Mouse (Mus musculus): Measurements from ENCODE around the gene Mecr. TPM values are rescaled to one million over a fixed set of nuclear protein-coding genes. Genes with fewer than 3 reads are reported as not detected.

Gene Mecr
- polyA plus RNA-seq, 1 experiment from 2014 or later: 36.1 TPM

DNA sequence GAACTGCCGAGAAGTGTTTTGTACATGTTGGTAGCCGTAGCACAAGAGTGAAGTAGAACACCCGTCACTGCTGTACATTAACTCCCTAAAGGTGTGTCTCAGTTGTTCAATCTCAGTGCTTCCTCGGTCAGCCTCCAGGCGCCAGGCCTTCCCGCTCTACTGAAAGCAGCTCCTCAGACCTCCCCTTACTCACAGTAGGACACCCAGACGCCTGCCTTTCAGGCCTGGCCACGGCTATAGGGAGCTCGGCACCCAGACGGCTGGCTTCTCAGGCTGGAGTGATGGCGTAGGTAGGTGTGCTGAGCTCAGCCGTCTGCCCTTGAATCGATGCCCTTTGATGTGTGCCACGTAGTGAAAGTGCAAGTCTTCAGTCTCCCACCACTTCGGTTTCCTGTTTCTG, 57.8 kb downstream of the Mecr start:
- Histone ChIP-seq H3K9me3 (no peaks in the 10 kb centered on the region), H3K4me2 (no peak overlapping the region), H3K36me3 (peaks cover 81% of the 10 kb centered on the region), H3K4me1 (replicated peaks) (no peaks in the 10 kb centered on the region), H3K27me3 (no peaks in the 10 kb centered on the region), H3K27ac (replicated peaks) (no peak overlapping the region), H3K4me3 (no peak overlapping the region), H3K9ac (no peak overlapping the region)
- no peak for ATAC-seq (ENCODE audit: low read depth)
- 92% methylated on average over 15 of the region's 15 CpGs for WGBS

DNA sequence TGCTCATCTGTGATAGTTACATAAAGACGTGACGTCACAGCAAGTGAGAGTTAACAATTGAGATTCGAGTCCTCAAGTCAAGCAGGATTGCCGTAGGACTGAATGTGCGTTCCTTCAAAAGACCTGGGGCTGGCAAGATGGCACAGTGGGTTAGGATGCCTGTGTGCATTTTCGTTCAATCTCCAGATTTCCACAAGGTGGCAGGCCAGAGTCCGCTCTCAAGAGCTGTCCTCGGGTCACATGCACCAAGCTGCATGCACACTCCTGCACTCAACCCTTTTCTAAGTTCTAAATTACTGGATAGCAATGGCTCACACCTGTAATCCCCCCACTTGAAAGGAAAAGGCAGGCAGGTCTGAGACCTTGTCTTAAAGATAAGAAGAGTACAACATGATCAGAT, 61.2 kb downstream of the Mecr start:
- Histone ChIP-seq H3K36me3 (peaks cover 60% of the 10 kb centered on the region), H3K4me1 (replicated peaks) (peaks cover 1% of the 10 kb centered on the region), H3K9ac (no peak overlapping the region), H3K9me3 (no peaks in the 10 kb centered on the region), H3K4me2 (no peak overlapping the region), H3K4me3 (no peak overlapping the region), H3K27ac (replicated peaks) (no peak overlapping the region), H3K27me3 (no peaks in the 10 kb centered on the region)
- ATAC-seq (ENCODE audit: low read depth): no peak; the same call in 1 of the 2 replicates
- 64% methylated on average over 8 of the region's 8 CpGs for WGBS

DNA sequence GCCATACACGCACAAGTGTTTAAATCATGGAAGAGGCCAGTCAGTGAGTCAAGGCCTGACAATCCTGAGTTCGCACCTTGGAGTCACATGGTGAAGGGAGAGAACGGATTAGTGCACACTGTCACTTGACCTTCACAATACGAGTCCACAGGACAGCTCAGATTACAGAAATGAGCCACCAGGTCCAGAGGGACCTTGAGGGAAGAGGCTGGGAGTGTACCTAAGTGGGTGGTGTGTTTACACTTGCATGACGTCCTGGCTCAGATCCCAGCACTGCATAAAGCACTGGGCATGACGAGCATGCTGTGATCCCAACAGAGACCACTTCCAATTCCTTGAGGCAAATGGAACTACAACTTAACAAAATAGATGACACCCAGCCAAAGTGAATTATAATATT, 63.2 kb downstream of the Mecr start:
- Histone ChIP-seq H3K9ac (no peak overlapping the region), H3K4me2 (no peak overlapping the region), H3K27ac (replicated peaks) (no peak overlapping the region), H3K9me3 (no peaks in the 10 kb centered on the region), H3K36me3 (peaks cover 41% of the 10 kb centered on the region), H3K4me1 (replicated peaks) (peaks cover 18% of the 10 kb centered on the region), H3K27me3 (peaks cover 3% of the 10 kb centered on the region; the same call in 1 of the 2 replicates), H3K4me3 (no peak overlapping the region)
- 77% methylated on average over 6 of the region's 6 CpGs for WGBS
- no peak for ATAC-seq (ENCODE audit: low read depth)

DNA sequence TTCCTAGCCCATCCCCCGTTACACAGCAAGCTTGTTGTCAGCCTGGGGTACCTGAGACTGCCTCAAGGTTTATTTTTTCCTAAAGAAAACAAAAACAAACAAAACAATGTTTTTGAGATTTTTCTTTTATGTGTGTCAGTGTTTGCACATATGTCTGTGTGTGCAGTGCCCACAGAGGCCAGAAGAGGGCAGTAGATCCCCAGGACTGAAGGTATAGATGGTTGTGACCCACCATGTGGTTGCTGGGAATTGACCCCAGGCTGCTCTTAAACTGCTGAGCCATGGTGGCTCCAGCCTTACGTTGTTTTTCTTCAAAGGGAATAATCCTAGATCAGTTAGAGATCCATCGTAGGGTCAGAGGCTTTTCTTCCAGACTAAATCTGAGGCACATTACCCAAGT, 64.6 kb downstream of the Mecr start:
- Histone ChIP-seq H3K9ac (no peak overlapping the region), H3K9me3 (no peaks in the 10 kb centered on the region), H3K4me3 (no peak overlapping the region), H3K27ac (replicated peaks) (no peak overlapping the region), H3K4me2 (no peak overlapping the region), H3K4me1 (replicated peaks) (peaks cover 18% of the 10 kb centered on the region), H3K36me3 (peaks cover 27% of the 10 kb centered on the region), H3K27me3 (peaks cover 11% of the 10 kb centered on the region)
- WGBS: 88% methylated on average over 3 of the region's 3 CpGs
- no peak for ATAC-seq (ENCODE audit: low read depth)

DNA sequence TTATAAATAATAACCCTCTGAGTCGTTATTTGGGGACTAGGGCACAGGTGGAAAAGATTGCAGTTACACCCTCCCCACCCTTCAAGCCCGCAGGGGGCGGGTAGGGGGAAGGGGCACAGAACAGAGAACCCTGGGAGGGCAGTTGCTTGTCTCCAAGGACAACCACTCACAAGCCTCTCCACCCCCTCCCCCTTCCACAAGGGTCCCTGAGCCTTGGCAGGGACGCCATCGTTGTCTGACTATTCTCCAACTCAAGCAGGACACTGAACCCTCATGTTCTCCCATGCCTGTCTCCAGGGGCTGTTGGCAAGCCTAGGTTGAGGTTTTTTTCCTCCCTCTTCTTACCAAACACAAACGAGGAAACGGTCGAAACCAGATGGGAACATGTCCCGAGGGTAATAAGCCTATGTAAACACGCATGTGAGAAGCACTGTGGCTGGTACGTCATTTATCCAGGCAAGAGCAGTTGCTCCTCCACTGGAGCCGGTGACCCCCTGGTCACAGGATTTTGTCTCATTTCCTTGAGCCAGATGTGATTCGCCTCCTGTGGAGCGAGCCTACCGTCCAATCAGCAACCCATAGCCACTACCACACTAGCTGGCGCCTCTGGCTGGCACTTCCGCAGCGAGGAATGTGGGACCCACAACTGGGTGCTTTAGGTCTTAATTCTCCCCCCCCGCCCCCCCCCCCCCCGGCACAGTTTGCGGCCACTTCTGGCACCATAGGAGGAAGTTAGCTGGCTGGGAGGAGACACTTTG, 67.1 kb downstream of the Mecr start:
- H3K27me3 ChIP-seq: peaks cover 28% of the 10 kb centered on the region
- peaks cover 8% of the 10 kb centered on the region; the same call in 1 of the 2 replicates for H3K36me3 ChIP-seq
- H3K4me2 ChIP-seq: peak overlapping the region; percentile 31
- H3K4me1 ChIP-seq (replicated peaks): peaks cover 37% of the 10 kb centered on the region
- 0 out of 2 replicates have a peak overlapping the region, but pooled peaks have one; percentile 14 for H3K27ac ChIP-seq (replicated peaks)
- peak; percentile 34; the same call in 1 of the 2 replicates for ATAC-seq (ENCODE audit: low read depth)
- no peak overlapping the region; the same call in 1 of the 2 replicates for H3K9ac ChIP-seq
- 11% methylated on average over 20 of the region's 21 CpGs for WGBS
- no peak overlapping the region for H3K4me3 ChIP-seq
- no peaks in the 10 kb centered on the region for H3K9me3 ChIP-seq

DNA sequence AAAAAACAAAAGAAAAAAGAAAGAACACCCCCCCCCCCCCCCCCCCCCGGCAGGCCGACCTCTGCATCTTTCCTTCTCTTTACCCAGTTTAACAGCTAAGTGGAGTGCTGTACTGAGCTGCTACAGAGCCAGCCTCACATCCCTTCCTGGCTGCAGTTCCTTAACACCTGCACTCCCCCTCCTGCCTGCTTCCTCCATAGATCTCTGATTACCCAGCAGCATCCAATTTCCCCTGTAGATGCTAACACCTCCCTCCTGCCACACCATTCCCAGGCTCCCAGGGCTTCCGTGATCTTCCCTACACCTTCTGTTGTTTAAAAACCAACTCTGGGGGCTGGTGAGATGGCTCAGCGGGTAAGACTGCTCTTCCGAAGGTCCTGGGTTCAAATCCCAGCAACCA, 68.3 kb downstream of the Mecr start:
- Histone ChIP-seq H3K9ac (no peak overlapping the region), H3K27me3 (peaks cover 39% of the 10 kb centered on the region), H3K36me3 (no peaks in the 10 kb centered on the region; the same call in 1 of the 2 replicates), H3K4me3 (no peak overlapping the region), H3K4me1 (replicated peaks) (peaks cover 49% of the 10 kb centered on the region), H3K9me3 (no peaks in the 10 kb centered on the region), H3K27ac (replicated peaks) (no peak overlapping the region), H3K4me2 (no peak overlapping the region)
- no peak for ATAC-seq (ENCODE audit: low read depth)
- 69% methylated on average over 3 of the region's 5 CpGs for WGBS

DNA sequence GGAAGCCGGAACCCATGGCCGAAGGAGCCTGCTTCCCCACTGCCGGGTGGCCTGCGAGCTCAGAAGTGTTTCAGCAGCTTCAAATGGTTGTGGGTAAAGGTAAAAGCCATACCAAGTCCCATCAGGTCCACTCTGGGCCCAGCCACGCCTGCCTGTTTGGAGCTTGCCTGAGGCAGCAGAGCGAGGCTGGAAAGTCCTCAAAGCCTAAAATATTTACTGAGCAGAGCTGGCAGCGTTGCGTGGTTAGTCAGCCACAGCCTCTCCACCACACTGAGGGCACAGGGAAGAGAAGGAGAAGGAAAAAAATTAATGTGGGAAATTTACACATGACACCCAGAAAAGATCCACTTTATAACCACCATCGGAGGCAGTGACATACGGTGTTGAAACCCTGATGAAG, 70.3 kb downstream of the Mecr start:
- ATAC-seq (ENCODE audit: low read depth): no peak
- Histone ChIP-seq H3K4me2 (no peak overlapping the region), H3K9me3 (no peaks in the 10 kb centered on the region), H3K27ac (replicated peaks) (no peak overlapping the region), H3K36me3 (no peaks in the 10 kb centered on the region), H3K4me1 (replicated peaks) (peaks cover 54% of the 10 kb centered on the region), H3K4me3 (no peak overlapping the region), H3K9ac (no peak overlapping the region), H3K27me3 (peaks cover 59% of the 10 kb centered on the region)
- 50% methylated on average over 10 of the region's 10 CpGs for WGBS

DNA sequence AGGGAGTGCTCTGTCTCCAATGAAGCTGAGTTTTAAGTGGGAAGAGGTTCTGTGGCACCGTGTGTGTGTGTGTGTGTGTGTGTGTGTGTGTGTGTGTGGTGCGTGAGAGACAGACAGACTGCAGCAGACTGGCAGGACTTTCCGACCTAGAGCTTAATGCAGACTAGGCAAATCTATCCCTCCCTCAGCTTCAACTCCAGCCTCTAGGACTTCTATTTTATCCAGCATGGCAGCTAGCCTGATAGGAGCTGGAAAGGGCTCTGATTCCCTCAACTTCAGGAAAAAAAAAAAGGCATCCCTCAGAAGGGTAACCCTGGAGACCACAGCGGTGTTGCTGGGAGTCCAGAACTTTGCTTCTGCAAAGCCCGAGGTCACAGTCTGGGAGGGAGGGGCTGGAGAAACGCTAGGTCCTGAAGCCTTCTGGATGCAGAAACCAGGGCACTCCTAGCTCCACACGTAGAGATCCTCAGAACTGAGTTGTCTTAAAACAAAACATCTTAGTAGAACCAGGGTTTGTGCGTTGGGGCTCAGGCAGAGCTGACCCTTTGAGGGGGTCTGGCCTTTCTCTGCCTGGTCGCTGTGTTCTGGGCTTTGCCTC, 70.9 kb downstream of the Mecr start:
- H3K27me3 ChIP-seq: peaks cover 65% of the 10 kb centered on the region
- no peak overlapping the region for H3K4me3 ChIP-seq
- 7% methylated on average over 9 of the region's 9 CpGs for WGBS
- H3K27ac ChIP-seq (replicated peaks): no peak overlapping the region
- no peaks in the 10 kb centered on the region for H3K36me3 ChIP-seq
- no peak overlapping the region for H3K9ac ChIP-seq
- peak overlapping the region; percentile 13; the same call in 1 of the 2 replicates for H3K4me2 ChIP-seq
- H3K4me1 ChIP-seq (replicated peaks): peaks cover 60% of the 10 kb centered on the region
- ATAC-seq (ENCODE audit: low read depth): no peak
- no peaks in the 10 kb centered on the region for H3K9me3 ChIP-seq

DNA sequence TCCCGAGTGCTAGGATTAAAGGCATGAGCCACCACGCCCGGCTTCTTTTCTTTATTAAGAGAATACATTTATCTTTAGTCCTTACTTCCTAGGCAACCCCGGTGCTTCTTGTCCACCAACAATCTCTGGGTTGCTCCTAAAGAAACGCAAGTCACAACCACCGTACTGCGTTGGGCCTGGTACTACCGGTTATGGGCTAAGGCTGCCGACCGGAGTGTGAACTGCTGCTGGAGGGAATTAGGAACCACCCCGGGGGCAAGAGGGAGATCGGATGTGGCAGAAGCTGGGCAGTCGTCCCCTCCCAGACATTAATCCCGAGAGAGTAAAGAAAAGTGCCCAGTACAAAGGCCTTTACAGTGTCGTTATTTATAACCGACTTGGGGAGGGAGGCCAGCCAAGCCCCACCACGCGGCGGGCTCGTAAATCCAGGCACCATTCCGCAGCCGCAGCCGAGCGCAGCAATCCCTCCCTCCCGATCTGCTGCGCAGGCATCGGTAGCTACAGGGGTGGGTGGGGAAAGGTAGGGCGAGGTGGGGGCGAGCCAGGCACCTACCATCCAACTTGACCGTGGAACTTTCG, 71.7 kb downstream of the Mecr start:
- Histone ChIP-seq H3K27me3 (peaks cover 73% of the 10 kb centered on the region), H3K9ac (peak overlapping the region; percentile 50; the same call in 1 of the 2 replicates), H3K36me3 (no peaks in the 10 kb centered on the region), H3K4me2 (peak overlapping the region; percentile 56), H3K27ac (replicated peaks) (no peak overlapping the region), H3K4me1 (replicated peaks) (peaks cover 62% of the 10 kb centered on the region), H3K4me3 (peak overlapping the region; percentile 26), H3K9me3 (no peaks in the 10 kb centered on the region)
- peak; percentile 57; the same call in 1 of the 2 replicates for ATAC-seq (ENCODE audit: low read depth)
- WGBS: under 1% methylated on average over 31 of the region's 31 CpGs

DNA sequence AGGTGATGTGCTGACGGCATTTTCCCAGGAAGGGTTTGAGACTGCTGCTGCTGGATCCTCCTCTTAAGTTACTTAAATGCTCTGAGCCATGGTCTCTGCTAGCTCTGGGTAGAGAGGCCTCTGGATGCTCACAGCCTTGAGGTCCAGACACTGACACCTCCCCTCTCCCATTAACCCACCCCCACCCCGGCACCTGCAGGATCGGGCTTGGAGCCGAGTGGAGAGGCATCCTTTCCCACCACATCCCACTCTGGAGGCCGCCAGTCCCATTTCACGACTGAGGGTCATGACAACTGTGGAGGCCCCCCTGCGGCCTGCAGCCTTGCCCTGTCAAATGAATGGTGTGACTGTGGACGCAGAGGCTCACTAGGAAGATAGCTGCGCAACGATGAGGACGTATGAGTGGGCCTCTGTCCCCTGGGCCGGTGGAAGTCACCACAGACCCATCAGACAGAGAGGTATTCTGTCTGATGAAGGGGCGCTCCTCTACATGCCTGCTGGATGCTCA, 72.6 kb downstream of the Mecr start:
- Histone ChIP-seq H3K36me3 (no peaks in the 10 kb centered on the region), H3K9ac (0 out of 2 replicates have a peak overlapping the region, but pooled peaks have one; percentile 14), H3K4me1 (replicated peaks) (peaks cover 62% of the 10 kb centered on the region), H3K4me2 (peak overlapping the region; percentile 56), H3K4me3 (peak overlapping the region; percentile 26; the same call in 1 of the 2 replicates), H3K27me3 (peaks cover 82% of the 10 kb centered on the region), H3K27ac (replicated peaks) (0 out of 2 replicates have a peak overlapping the region, but pooled peaks have one; percentile 5), H3K9me3 (no peaks in the 10 kb centered on the region)
- 0 out of 2 replicates have a peak, but pooled peaks have one; percentile 8 for ATAC-seq (ENCODE audit: low read depth)
- 13% methylated on average over 13 of the region's 13 CpGs for WGBS

DNA sequence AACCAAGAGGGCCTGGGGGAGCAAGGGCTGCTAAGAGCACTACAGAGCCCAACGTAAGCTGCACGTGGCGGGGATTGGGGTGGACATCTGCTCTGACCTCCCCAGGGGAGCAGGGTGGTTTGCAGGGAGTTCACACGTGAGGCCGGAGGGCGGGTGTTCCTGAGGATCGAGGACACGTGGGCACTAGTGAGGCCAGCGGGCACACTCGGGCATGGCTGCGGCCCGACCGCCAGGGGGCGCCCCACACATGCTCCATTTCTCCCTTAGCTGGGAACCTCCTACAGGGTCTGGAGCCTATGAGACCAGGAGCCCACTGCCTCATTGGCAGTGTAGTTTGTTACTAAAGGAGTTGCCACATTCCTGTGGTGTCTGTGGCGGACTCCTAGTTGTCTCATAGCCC, 73.2 kb downstream of the Mecr start:
- H3K27me3 ChIP-seq: peaks cover 85% of the 10 kb centered on the region
- peak; percentile 42; the same call in 1 of the 2 replicates for ATAC-seq (ENCODE audit: low read depth)
- H3K9ac ChIP-seq: no peak overlapping the region
- H3K4me3 ChIP-seq: no peak overlapping the region
- H3K9me3 ChIP-seq: no peaks in the 10 kb centered on the region
- 7% methylated on average over 15 of the region's 15 CpGs for WGBS
- H3K36me3 ChIP-seq: no peaks in the 10 kb centered on the region
- H3K4me1 ChIP-seq (replicated peaks): peaks cover 65% of the 10 kb centered on the region
- H3K27ac ChIP-seq (replicated peaks): no peak overlapping the region
- no peak overlapping the region for H3K4me2 ChIP-seq

DNA sequence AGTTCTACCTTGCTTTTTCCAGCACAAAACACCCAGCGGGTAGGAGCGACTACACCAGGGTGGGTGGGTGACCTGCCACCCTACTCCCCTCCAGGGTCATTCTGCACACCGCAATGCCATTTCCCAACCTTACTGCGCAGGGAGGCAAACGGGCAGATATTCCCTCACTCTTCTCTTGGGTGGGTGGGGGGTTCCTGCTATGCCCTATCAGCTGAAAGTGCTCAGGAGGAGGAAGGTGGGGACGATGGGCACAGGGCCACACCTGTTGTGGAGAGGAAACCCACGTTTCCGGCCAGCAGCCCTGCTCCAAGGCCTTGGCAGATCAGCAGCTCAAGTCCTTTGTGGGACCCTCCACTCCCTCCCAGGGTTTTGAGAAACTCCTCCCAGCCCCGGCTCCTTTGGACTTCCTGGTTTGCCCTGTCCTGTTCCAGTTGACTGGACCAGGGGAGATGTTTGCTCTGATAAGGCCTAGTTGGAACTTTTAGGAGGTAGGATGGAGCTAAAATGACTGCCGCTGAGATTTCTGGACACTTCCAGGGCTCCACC, 73.8 kb downstream of the Mecr start:
- no peak for ATAC-seq (ENCODE audit: low read depth)
- Histone ChIP-seq H3K9me3 (no peaks in the 10 kb centered on the region), H3K9ac (no peak overlapping the region), H3K4me1 (replicated peaks) (peaks cover 72% of the 10 kb centered on the region), H3K36me3 (no peaks in the 10 kb centered on the region), H3K4me3 (no peak overlapping the region), H3K27ac (replicated peaks) (no peak overlapping the region), H3K27me3 (peaks cover 89% of the 10 kb centered on the region), H3K4me2 (no peak overlapping the region)
- WGBS: 87% methylated on average over 10 of the region's 10 CpGs
